Mouse (Mus musculus) ES-Bruce4 (cell line): ENCODE measurements at regions not wholly inside any gene's neighbourhood (a gene's known extent, or its start where the extent isn't known, plus 50 kb on each side); places are given as distances from the start of the nearest gene placed in this dataset.

Experiments used
- CTCF ChIP-seq: IDR thresholded peaks from one replicate; pipeline ENCODE4 v1.8.1; 2011; ENCODE audit warnings: low read depth, low read length
- EP300 ChIP-seq: IDR thresholded peaks from 2 replicates; pipeline ENCODE4 v1.6.1; 2011; ENCODE audit warnings: low read depth, low read length; ENCODE audit not compliant: insufficient read depth
- POLR2A ChIP-seq: IDR thresholded peaks from one replicate; pipeline ENCODE4 v1.8.1; 2011; ENCODE audit warnings: low read length; ENCODE audit not compliant: insufficient read depth

- TF ChIP-seq CTCF, result no peak
- no peak for TF ChIP-seq POLR2A
- no peak for TF ChIP-seq EP300
Observed at GRCm38 (mm10) chr5:4304201-4304600, 112.0 kb downstream of the Mterf1b start.
